Mouse (Mus musculus): ENCODE measurements around the gene Rnft2. TPM values are rescaled to one million over a fixed set of nuclear protein-coding genes. Genes with fewer than 3 reads are reported as not detected.

Rnft2 gene
- polyA plus RNA-seq, 2 experiments = 0.04 to 1.1 TPM

DNA sequence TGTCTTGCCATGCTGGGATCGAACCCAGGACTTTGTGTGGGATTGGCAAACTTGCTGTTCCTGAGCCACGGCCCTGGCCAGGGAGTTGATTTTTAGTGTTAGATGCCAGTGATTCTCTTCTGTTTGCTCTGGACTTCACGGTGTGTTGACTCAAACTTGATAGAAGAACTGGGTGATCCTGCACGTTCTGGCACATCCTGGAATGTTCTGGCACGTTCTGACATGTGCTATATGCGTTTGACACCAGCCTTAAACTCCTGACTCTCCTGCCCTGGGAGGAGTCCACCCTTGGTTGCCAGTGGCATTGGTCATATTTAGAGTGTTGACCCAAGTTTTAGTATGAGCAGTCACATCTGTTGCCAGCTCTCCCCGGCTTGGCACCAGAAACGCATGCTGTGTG is 17.5 kb upstream of the Rnft2 start:
- DNase-seq (ENCODE audit: low read depth in 3 of 3, low spot score in 3 of 3) = no peak
- peaks cover 0 to 3% of the 10 kb centered on the region in 2 experiments; a peak in 1 of 4 replicates for H3K4me1 ChIP-seq (replicated peaks; ENCODE audit: control insufficient read depth in 2 of 2, insufficient read depth in 2 of 2, low read length in 1 of 2)
- H3K4me2 ChIP-seq (ENCODE audit: low read depth) = no peak overlapping the region
- no peak for ATAC-seq (ENCODE audit: insufficient read depth)
- H3K36me3 ChIP-seq (replicated peaks; ENCODE audit: control insufficient read depth, insufficient read depth, low read depth) = no peaks in the 10 kb centered on the region
- no peak overlapping the region for H3K9ac ChIP-seq (replicated peaks)
- TF ChIP-seq EP300 (IDR thresholded peaks at IDR 0.05; ENCODE audit: low read depth) (no peak), CTCF (IDR thresholded peaks at IDR 0.05; ENCODE audit: low read depth) (no peak)
- no peaks in the 10 kb centered on the region for H3K27me3 ChIP-seq (ENCODE audit: control insufficient read depth, insufficient read depth, low read length)
- WGBS (ENCODE audit: insufficient replicate concordance) = 65% methylated on average over 8 of the region's 8 CpGs
- no peak overlapping the region for H3K27ac ChIP-seq
- H3K9me3 ChIP-seq (ENCODE audit: control insufficient read depth, low read length) = no peaks in the 10 kb centered on the region
- no peak overlapping the region for H3K4me3 ChIP-seq (ENCODE audit: insufficient read depth in 1 of 2, low read depth in 2 of 2, low read length in 2 of 2)

DNA sequence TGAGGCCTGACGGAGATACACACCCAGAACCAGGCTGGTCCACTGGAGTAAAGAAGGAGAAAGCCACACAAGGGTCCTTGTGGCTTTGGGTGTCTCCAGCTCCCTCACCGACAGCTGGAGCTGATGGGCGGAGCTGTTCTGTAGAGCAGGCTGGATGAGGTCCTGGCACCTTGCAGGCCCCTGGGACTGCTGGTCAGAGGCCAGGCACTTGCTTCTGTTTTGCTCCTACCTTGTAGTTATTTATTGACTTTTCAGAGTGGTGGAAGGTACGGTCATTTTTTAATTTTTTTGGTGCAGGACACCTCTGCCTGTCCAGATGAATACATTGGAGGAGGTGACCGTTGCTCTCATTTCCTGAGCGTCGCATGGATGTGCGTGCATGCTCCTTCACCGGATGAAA is 16.3 kb upstream of the Rnft2 start:
- Histone ChIP-seq H3K9ac (replicated peaks) (no peak overlapping the region), H3K9me3 (ENCODE audit: control insufficient read depth, low read length) (no peaks in the 10 kb centered on the region), H3K36me3 (replicated peaks; ENCODE audit: control insufficient read depth, insufficient read depth, low read depth) (no peaks in the 10 kb centered on the region), H3K4me2 (ENCODE audit: low read depth) (no peak overlapping the region), H3K27me3 (ENCODE audit: control insufficient read depth, insufficient read depth, low read length) (no peaks in the 10 kb centered on the region), H3K4me1 (replicated peaks; ENCODE audit: control insufficient read depth in 2 of 2, insufficient read depth in 2 of 2, low read length in 1 of 2) (peaks cover 0 to 3% of the 10 kb centered on the region in 2 experiments; a peak in 1 of 4 replicates), H3K4me3 (ENCODE audit: insufficient read depth in 1 of 2, low read depth in 2 of 2, low read length in 2 of 2) (no peak overlapping the region), H3K27ac (no peak overlapping the region)
- 83% methylated on average over 9 of the region's 9 CpGs for WGBS (ENCODE audit: insufficient replicate concordance)
- no peak for ATAC-seq (ENCODE audit: insufficient read depth)
- DNase-seq (ENCODE audit: low read depth in 3 of 3, low spot score in 3 of 3) = no peak
- no peak for TF ChIP-seq EP300 (IDR thresholded peaks at IDR 0.05; ENCODE audit: low read depth)
- no peak for TF ChIP-seq CTCF (IDR thresholded peaks at IDR 0.05; ENCODE audit: low read depth)

DNA sequence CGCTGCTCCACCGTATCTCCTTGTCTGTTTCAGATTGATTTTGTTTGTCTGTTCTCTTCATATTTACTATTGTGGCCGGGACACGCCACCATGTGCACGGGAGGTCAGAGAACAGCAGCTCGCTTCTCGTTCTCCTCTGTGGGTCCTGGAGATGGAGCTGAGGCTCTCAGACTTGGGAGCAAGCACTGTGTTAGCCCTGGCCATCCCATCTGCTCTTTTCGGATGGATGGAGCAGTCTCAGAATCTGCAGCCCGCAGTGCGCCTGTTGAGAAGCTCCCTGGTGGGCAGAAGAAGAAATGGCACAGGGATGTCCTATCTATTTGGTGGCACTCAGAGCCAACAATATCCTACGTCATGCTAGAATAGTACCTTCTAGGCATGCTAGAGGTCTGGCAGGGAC is 15.7 kb upstream of the Rnft2 start:
- no peak overlapping the region for H3K4me3 ChIP-seq (ENCODE audit: insufficient read depth in 1 of 2, low read depth in 2 of 2, low read length in 2 of 2)
- DNase-seq (ENCODE audit: low read depth in 3 of 3, low spot score in 3 of 3) (no peak), ATAC-seq (ENCODE audit: insufficient read depth) (no peak)
- peaks cover 0 to 3% of the 10 kb centered on the region in 2 experiments; a peak in 1 of 4 replicates for H3K4me1 ChIP-seq (replicated peaks; ENCODE audit: control insufficient read depth in 2 of 2, insufficient read depth in 2 of 2, low read length in 1 of 2)
- H3K4me2 ChIP-seq (ENCODE audit: low read depth) = no peak overlapping the region
- no peaks in the 10 kb centered on the region for H3K9me3 ChIP-seq (ENCODE audit: control insufficient read depth, low read length)
- 70% methylated on average over 11 of the region's 11 CpGs for WGBS (ENCODE audit: insufficient replicate concordance)
- no peaks in the 10 kb centered on the region for H3K36me3 ChIP-seq (replicated peaks; ENCODE audit: control insufficient read depth, insufficient read depth, low read depth)
- no peak overlapping the region for H3K9ac ChIP-seq (replicated peaks)
- no peaks in the 10 kb centered on the region for H3K27me3 ChIP-seq (ENCODE audit: control insufficient read depth, insufficient read depth, low read length)
- TF ChIP-seq CTCF (IDR thresholded peaks at IDR 0.05; ENCODE audit: low read depth) = no peak
- TF ChIP-seq EP300 (IDR thresholded peaks at IDR 0.05; ENCODE audit: low read depth) = no peak
- no peak overlapping the region for H3K27ac ChIP-seq

DNA sequence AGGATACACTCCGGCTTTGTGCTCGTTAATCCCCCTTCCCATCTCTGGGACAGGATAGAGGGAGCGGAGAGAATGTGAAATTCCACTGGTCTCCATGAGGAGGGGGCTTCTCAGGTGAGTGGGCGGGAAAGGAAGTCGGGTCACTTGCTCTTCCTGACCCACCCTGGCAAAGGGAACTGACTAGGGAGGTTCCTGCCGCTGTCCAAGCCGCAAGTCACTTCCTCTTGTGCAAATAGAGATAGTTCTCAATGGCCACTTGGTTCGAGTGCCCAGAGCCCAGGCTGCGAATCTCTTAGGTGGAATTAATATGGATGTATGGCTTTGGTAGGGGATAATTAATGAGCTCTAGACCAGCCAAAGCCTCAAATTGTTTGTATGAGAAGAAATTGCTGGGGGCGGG is 15.1 kb upstream of the Rnft2 start:
- 30% methylated on average over 10 of the region's 10 CpGs for WGBS (ENCODE audit: insufficient replicate concordance)
- no peak overlapping the region for H3K4me2 ChIP-seq (ENCODE audit: low read depth)
- TF ChIP-seq EP300 (IDR thresholded peaks at IDR 0.05; ENCODE audit: low read depth) = no peak
- TF ChIP-seq CTCF (IDR thresholded peaks at IDR 0.05; ENCODE audit: low read depth) = no peak
- peaks cover 0 to 3% of the 10 kb centered on the region in 2 experiments; a peak in 1 of 4 replicates for H3K4me1 ChIP-seq (replicated peaks; ENCODE audit: control insufficient read depth in 2 of 2, insufficient read depth in 2 of 2, low read length in 1 of 2)
- no peaks in the 10 kb centered on the region for H3K9me3 ChIP-seq (ENCODE audit: control insufficient read depth, low read length)
- H3K27me3 ChIP-seq (ENCODE audit: control insufficient read depth, insufficient read depth, low read length) = no peaks in the 10 kb centered on the region
- H3K9ac ChIP-seq (replicated peaks) = no peak overlapping the region
- H3K4me3 ChIP-seq (ENCODE audit: insufficient read depth in 1 of 2, low read depth in 2 of 2, low read length in 2 of 2) = no peak overlapping the region
- no peaks in the 10 kb centered on the region for H3K36me3 ChIP-seq (replicated peaks; ENCODE audit: control insufficient read depth, insufficient read depth, low read depth)
- DNase-seq (ENCODE audit: low read depth in 3 of 3, low spot score in 3 of 3) = no peak
- no peak overlapping the region for H3K27ac ChIP-seq
- ATAC-seq (ENCODE audit: insufficient read depth) = no peak

DNA sequence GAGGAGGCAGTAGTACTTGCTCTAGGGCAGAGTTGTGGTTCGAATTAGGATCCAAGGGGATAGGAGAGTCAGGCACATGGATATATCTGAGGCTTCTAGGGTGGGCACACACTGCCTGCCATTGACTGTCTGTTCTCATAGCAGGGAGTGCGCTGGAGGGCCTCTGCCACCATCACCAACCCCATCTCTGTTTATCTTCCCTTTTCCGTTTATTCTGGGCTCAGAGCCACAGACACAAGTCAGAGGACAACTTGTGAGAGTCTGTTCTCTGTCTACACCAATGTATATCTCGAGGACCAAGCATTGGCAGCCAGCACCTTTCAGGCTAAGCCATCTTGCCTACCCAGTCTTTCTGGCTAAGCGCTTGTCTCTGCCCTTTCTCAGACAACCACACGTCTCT is 14.7 kb upstream of the Rnft2 start:
- no peak for ATAC-seq (ENCODE audit: insufficient read depth)
- no peaks in the 10 kb centered on the region for H3K36me3 ChIP-seq (replicated peaks; ENCODE audit: control insufficient read depth, insufficient read depth, low read depth)
- WGBS (ENCODE audit: insufficient replicate concordance) = 34% methylated on average over 6 of the region's 6 CpGs

More for the DNA sequence above, 14.7 kb upstream of the Rnft2 start:
- no peak overlapping the region for H3K4me2 ChIP-seq (ENCODE audit: low read depth)
- H3K9me3 ChIP-seq (ENCODE audit: control insufficient read depth, low read length) = no peaks in the 10 kb centered on the region
- no peak overlapping the region for H3K9ac ChIP-seq (replicated peaks)
- no peaks in the 10 kb centered on the region for H3K27me3 ChIP-seq (ENCODE audit: control insufficient read depth, insufficient read depth, low read length)
- no peak for DNase-seq (ENCODE audit: low read depth in 3 of 3, low spot score in 3 of 3)
- H3K4me1 ChIP-seq (replicated peaks; ENCODE audit: control insufficient read depth in 2 of 2, insufficient read depth in 2 of 2, low read length in 1 of 2) = peaks cover 0 to 3% of the 10 kb centered on the region in 2 experiments; a peak in 1 of 4 replicates
- TF ChIP-seq CTCF (IDR thresholded peaks at IDR 0.05; ENCODE audit: low read depth) (no peak), EP300 (IDR thresholded peaks at IDR 0.05; ENCODE audit: low read depth) (no peak)
- no peak overlapping the region for H3K4me3 ChIP-seq (ENCODE audit: insufficient read depth in 1 of 2, low read depth in 2 of 2, low read length in 2 of 2)
- H3K27ac ChIP-seq = no peak overlapping the region

Data from liver, embryonic 14.5 days (tissue).